Mouse (Mus musculus) kidney, embryonic 14.5 days (tissue): ENCODE measurements at regions not wholly inside any gene's neighbourhood (a gene's known extent, or its start where the extent isn't known, plus 50 kb on each side); places are given as distances from the start of the nearest gene placed in this dataset.
A peak's percentile ranks its signal among the peaks of the same experiment; 100 is the strongest.

Experiments
- ATAC-seq: fragments of 200-750 bp; cut with Nextera tagmentation; 2 replicates; pipeline ENCODE4 v1.8.0; 2017; ENCODE audit warnings: moderate number of reproducible peaks, mild to moderate bottlenecking, moderate TSS enrichment, moderate library complexity; ENCODE audit not compliant: low FRiP score, low TSS enrichment
- H3K27ac ChIP-seq: fragments of 300-500 bp; sonication (generic); 2 replicates; pipeline ENCODE4 v1.5.1; 2014; ENCODE audit warnings: low read depth, mild to moderate bottlenecking, low read length, moderate library complexity, mixed read lengths
- H3K27me3 ChIP-seq: fragments of 300-500 bp; sonication (generic); 2 replicates; pipeline ENCODE4 v1.6.1; 2014; ENCODE audit warnings: mild to moderate bottlenecking, low read length; ENCODE audit not compliant: control insufficient read depth, insufficient read depth
- H3K36me3 ChIP-seq: fragments of 300-500 bp; sonication (generic); 2 replicates; pipeline ENCODE4 v1.6.1; 2014; ENCODE audit warnings: low read length, mixed read lengths; ENCODE audit not compliant: control insufficient read depth, insufficient read depth
- H3K4me1 ChIP-seq: fragments of 300-500 bp; sonication (generic); 2 replicates; pipeline ENCODE4 v1.6.1; 2014; ENCODE audit warnings: low read length, mixed read lengths; ENCODE audit not compliant: control insufficient read depth, insufficient read depth
- H3K4me2 ChIP-seq: fragments of 300-500 bp; sonication (generic); replicated peaks from 2 replicates; pipeline ENCODE4 v1.6.1; 2014; ENCODE audit warnings: low read depth, mild to moderate bottlenecking, low read length
- H3K4me3 ChIP-seq: fragments of 300-500 bp; sonication (generic); 2 replicates; pipeline ENCODE4 v1.5.1; 2014; ENCODE audit warnings: mild to moderate bottlenecking, low read length
- H3K9ac ChIP-seq: fragments of 300-500 bp; sonication (generic); 2 replicates; pipeline ENCODE4 v1.6.1; 2014; ENCODE audit warnings: low read depth, mild to moderate bottlenecking, low read length, moderate library complexity
- H3K9me3 ChIP-seq: fragments of 300-500 bp; sonication (generic); 2 replicates; pipeline ENCODE4 v1.6.1; 2016; ENCODE audit warnings: low read length; ENCODE audit not compliant: control insufficient read depth
- WGBS: fragments of 180-500 bp; shearing (Covaris S2); extraction: QIAGEN DNeasy Blood & Tissue Kit; methylation state at CpG from one replicate; pipeline ENCODE4 v1.1.7; 2014; 5-methylcytosine and 5-hydroxymethylcytosine counted together

GRCm38 (mm10) chr6:100159246-100159645 is 128.0 kb downstream of the Rybp start:
- 47% methylated on average over 1 of the region's 1 CpGs for WGBS
- H3K9ac ChIP-seq, result no peak overlapping the region
- H3K9me3 ChIP-seq, result no peaks in the 10 kb centered on the region
- no peak overlapping the region for H3K4me3 ChIP-seq
- no peaks in the 10 kb centered on the region for H3K27me3 ChIP-seq
- H3K4me1 ChIP-seq, result peaks cover 32% of the 10 kb centered on the region
- no peaks in the 10 kb centered on the region for H3K36me3 ChIP-seq
- H3K27ac ChIP-seq, result no peak overlapping the region
- no peak overlapping the region for H3K4me2 ChIP-seq
- ATAC-seq, result no peak

GRCm38 (mm10) chr6:100157288-100157687 is 130.0 kb downstream of the Rybp start:
- no peak overlapping the region for H3K27ac ChIP-seq
- H3K4me1 ChIP-seq, result peaks cover 15% of the 10 kb centered on the region; the same call in 1 of the 2 replicates
- no peak for ATAC-seq
- WGBS, result 40% methylated on average over 7 of the region's 7 CpGs
- H3K9ac ChIP-seq, result no peak overlapping the region
- no peaks in the 10 kb centered on the region for H3K9me3 ChIP-seq
- H3K27me3 ChIP-seq, result no peaks in the 10 kb centered on the region
- no peak overlapping the region for H3K4me3 ChIP-seq
- H3K4me2 ChIP-seq, result no peak overlapping the region
- H3K36me3 ChIP-seq, result no peaks in the 10 kb centered on the region

- H3K27ac ChIP-seq, result no peak overlapping the region
- H3K9me3 ChIP-seq, result no peaks in the 10 kb centered on the region
- no peak overlapping the region for H3K9ac ChIP-seq
- H3K36me3 ChIP-seq, result no peaks in the 10 kb centered on the region
- no peaks in the 10 kb centered on the region for H3K27me3 ChIP-seq
- 0 out of 2 replicates have a peak, but pooled peaks have one; percentile 36 for ATAC-seq
- WGBS, result 77% methylated on average over 4 of the region's 4 CpGs
- no peak overlapping the region for H3K4me3 ChIP-seq
- peak overlapping the region; percentile 17; the same call in 1 of the 2 replicates for H3K4me2 ChIP-seq
- peaks cover 12% of the 10 kb centered on the region; the same call in 1 of the 2 replicates for H3K4me1 ChIP-seq
These were observed 131.1 kb downstream of the Rybp start for GRCm38 (mm10) chr6:100156163-100156562.

- peak; percentile 61 for ATAC-seq
- Histone ChIP-seq H3K4me1 (peaks cover 12% of the 10 kb centered on the region; the same call in 1 of the 2 replicates), H3K27me3 (no peaks in the 10 kb centered on the region), H3K36me3 (no peaks in the 10 kb centered on the region), H3K4me3 (no peak overlapping the region), H3K27ac (peak overlapping the region; percentile 43; the same call in 1 of the 2 replicates), H3K4me2 (peak overlapping the region; percentile 17; the same call in 1 of the 2 replicates), H3K9me3 (no peaks in the 10 kb centered on the region), H3K9ac (no peak overlapping the region)
- WGBS, result 16% methylated on average over 20 of the region's 20 CpGs
These were observed 131.6 kb downstream of the Rybp start for GRCm38 (mm10) chr6:100155676-100156075.

- ATAC-seq, result no peak
These were observed 135.8 kb downstream of the Rybp start for GRCm38 (mm10) chr6:100151447-100151846.

GRCm38 (mm10) chr6:100150703-100151208 is 136.5 kb downstream of the Rybp start:
- no peak overlapping the region for H3K9ac ChIP-seq
- no peak overlapping the region for H3K4me2 ChIP-seq
- no peaks in the 10 kb centered on the region for H3K36me3 ChIP-seq
- peaks cover 6% of the 10 kb centered on the region; the same call in 1 of the 2 replicates for H3K4me1 ChIP-seq
- no peaks in the 10 kb centered on the region for H3K9me3 ChIP-seq
- H3K27ac ChIP-seq, result no peak overlapping the region
- 62% methylated on average over 6 of the region's 6 CpGs for WGBS
- ATAC-seq, result no peak
- H3K4me3 ChIP-seq, result no peak overlapping the region
- 0 out of 2 replicates have a peak, but pooled peaks cover 2% of the 10 kb centered on the region for H3K27me3 ChIP-seq

More at GRCm38 (mm10) chr6:100151447-100151846, 135.8 kb downstream of the Rybp start:
- Histone ChIP-seq H3K4me1 (peaks cover 10% of the 10 kb centered on the region; the same call in 1 of the 2 replicates), H3K36me3 (no peaks in the 10 kb centered on the region), H3K4me2 (no peak overlapping the region), H3K27ac (no peak overlapping the region), H3K4me3 (no peak overlapping the region), H3K9me3 (no peaks in the 10 kb centered on the region), H3K27me3 (0 out of 2 replicates have a peak, but pooled peaks cover 2% of the 10 kb centered on the region), H3K9ac (no peak overlapping the region)
- WGBS, result 91% methylated on average over 1 of the region's 1 CpGs

- WGBS, result 80% methylated on average over 5 of the region's 5 CpGs
- ATAC-seq, result no peak
These were observed 137.8 kb downstream of the Rybp start for GRCm38 (mm10) chr6:100149458-100149852.

GRCm38 (mm10) chr6:100148751-100149457 is 138.4 kb downstream of the Rybp start:
- H3K36me3 ChIP-seq, result no peaks in the 10 kb centered on the region
- H3K4me2 ChIP-seq, result no peak overlapping the region
- H3K4me3 ChIP-seq, result no peak overlapping the region
- no peaks in the 10 kb centered on the region for H3K9me3 ChIP-seq
- ATAC-seq, result no peak
- 0 out of 2 replicates have a peak, but pooled peaks cover 2% of the 10 kb centered on the region for H3K27me3 ChIP-seq
- no peak overlapping the region for H3K9ac ChIP-seq
- peaks cover 11% of the 10 kb centered on the region for H3K4me1 ChIP-seq
- WGBS, result 67% methylated on average over 4 of the region's 4 CpGs
- H3K27ac ChIP-seq, result no peak overlapping the region

More at GRCm38 (mm10) chr6:100149458-100149852, 137.8 kb downstream of the Rybp start:
- Histone ChIP-seq H3K36me3 (no peaks in the 10 kb centered on the region), H3K4me1 (peaks cover 5% of the 10 kb centered on the region; the same call in 1 of the 2 replicates), H3K9me3 (no peaks in the 10 kb centered on the region), H3K27ac (no peak overlapping the region), H3K27me3 (0 out of 2 replicates have a peak, but pooled peaks cover 2% of the 10 kb centered on the region), H3K4me3 (no peak overlapping the region), H3K4me2 (no peak overlapping the region), H3K9ac (no peak overlapping the region)

- ATAC-seq, result no peak
- peaks cover 17% of the 10 kb centered on the region for H3K4me1 ChIP-seq
- no peak overlapping the region for H3K9ac ChIP-seq
- WGBS, result 47% methylated on average over 5 of the region's 5 CpGs
- no peak overlapping the region for H3K4me3 ChIP-seq
- no peaks in the 10 kb centered on the region for H3K9me3 ChIP-seq
- 0 out of 2 replicates have a peak, but pooled peaks cover 2% of the 10 kb centered on the region for H3K27me3 ChIP-seq
- H3K4me2 ChIP-seq, result no peak overlapping the region
- H3K27ac ChIP-seq, result no peak overlapping the region
- no peaks in the 10 kb centered on the region for H3K36me3 ChIP-seq
These were observed 140.8 kb downstream of the Rybp start for GRCm38 (mm10) chr6:100146360-100146935.
